Mouse (Mus musculus) bone marrow macrophage, adult 2 months (primary cell): Measurements from ENCODE around the gene Soat1. TPM values are rescaled to one million over a fixed set of nuclear protein-coding genes. Genes with fewer than 3 reads are reported as not detected.
A peak's percentile ranks its signal among the peaks of the same experiment; 100 is the strongest.

Source experiments
- H3K27ac ChIP-seq: 2 replicates; pipeline ENCODE4 v1.5.1; 2012; ENCODE audit warnings: low read depth, low read length; ENCODE audit not compliant: insufficient read depth
- H3K4me1 ChIP-seq: 2 replicates; pipeline ENCODE4 v1.6.1; 2012; ENCODE audit warnings: low read length; ENCODE audit not compliant: control insufficient read depth, insufficient read depth
- H3K4me3 ChIP-seq: 2 replicates; pipeline ENCODE4 v1.5.1; 2012; ENCODE audit warnings: mild to moderate bottlenecking, low read length, moderate library complexity; ENCODE audit not compliant: insufficient read depth
- CTCF ChIP-seq: IDR thresholded peaks from 2 replicates; pipeline ENCODE4 v1.5.1; 2012; ENCODE audit warnings: low read depth, mild to moderate bottlenecking, low read length, moderate library complexity
- POLR2A ChIP-seq: IDR thresholded peaks from 2 replicates; pipeline ENCODE4 v1.6.1; 2012; ENCODE audit warnings: mild to moderate bottlenecking, low read depth, low read length, borderline replicate concordance
- polyA plus RNA-seq: library from polyadenylated mRNA; stranded (reverse); fragments of >200 nt; gene quantifications from 2 replicates; pipeline ENCODE4 v1.2.4, GENCODE M21; 2012; ENCODE audit not compliant: missing spikeins, insufficient read depth, insufficient read length

Gene Soat1
- polyA plus RNA-seq, 1 experiment = 305 TPM

DNA sequence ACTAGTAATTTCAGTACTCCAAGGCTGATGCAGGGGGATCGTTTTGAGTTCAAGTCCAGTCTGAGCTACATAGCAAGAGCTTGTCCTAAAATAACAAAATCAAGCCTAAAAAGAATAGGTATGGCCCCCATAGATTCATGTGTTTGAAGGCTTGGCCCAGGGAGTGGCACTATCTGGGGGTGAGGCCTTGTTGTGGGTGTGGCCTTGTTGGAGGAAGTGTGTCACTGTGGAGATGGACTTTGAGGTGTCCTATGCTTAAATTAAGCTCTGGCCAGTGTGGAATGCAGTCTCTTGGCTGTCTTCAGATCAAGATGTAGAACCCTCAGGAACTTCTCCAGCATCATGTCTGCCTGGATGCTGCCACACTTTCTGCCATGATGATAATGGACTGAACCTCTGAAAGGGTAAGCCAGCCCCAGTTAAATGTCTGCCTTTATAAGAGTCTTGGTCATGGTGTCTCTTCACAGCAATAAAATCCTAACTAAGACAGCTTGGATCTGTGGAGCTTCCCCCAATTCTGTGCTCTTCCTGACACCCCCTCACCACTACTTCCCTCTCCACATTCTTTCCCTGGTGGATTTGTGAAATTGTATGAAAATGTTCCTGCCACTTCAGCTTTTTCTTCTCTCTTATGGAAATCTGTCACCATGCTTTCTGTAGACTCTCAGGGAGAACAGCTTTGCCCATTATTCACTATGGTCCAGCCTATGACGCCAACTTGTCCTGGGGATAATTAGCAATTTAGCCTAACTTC is 18.9 kb downstream of the Soat1 start:
- Histone ChIP-seq H3K4me1 (peaks cover 48% of the 10 kb centered on the region), H3K27ac (no peak overlapping the region), H3K4me3 (no peak overlapping the region)
- TF ChIP-seq POLR2A (no peak), CTCF (no peak)

DNA sequence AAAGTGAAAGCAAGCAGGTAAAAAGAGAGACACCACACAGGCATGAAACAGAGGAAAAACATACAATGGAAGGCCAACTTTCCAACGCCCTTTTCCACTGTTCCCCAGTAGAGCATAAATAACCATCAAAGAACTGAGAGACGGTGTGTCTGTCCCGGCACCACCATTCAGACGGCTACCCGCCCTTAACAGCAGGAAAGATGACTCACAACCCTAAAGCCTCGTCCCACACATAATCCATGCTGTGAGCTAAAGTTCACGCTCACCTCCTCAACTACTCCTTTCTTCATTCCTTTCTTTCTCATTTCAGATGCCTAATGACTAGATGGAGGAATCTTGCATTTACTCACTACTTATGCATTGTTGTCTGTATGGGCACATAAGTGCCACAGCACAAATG is 19.7 kb downstream of the Soat1 start:
- Histone ChIP-seq H3K4me3 (no peak overlapping the region), H3K4me1 (peaks cover 43% of the 10 kb centered on the region), H3K27ac (no peak overlapping the region)
- TF ChIP-seq CTCF = no peak
- TF ChIP-seq POLR2A = no peak

DNA sequence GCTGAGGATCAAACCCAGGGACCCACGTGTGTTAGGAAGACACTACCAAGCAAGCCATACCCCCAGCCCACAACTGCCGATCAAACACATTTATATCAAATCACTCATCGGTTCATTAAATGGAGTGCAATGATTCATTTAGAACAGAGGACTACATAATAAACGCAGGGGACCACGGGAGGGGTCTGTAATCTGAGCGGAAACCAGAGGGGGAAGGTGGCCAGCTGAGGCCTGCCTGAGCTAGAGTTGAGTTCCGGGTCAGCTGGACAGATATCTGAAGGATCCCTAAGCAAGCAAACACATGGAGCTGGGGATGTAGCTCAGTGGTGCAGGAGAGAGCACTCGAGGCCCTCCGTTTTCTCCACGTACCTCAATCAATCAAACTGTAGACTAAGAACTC is 20.3 kb downstream of the Soat1 start:
- no peak for TF ChIP-seq POLR2A
- no peak for TF ChIP-seq CTCF
- no peak overlapping the region for H3K27ac ChIP-seq
- H3K4me3 ChIP-seq = no peak overlapping the region
- H3K4me1 ChIP-seq = peaks cover 41% of the 10 kb centered on the region

DNA sequence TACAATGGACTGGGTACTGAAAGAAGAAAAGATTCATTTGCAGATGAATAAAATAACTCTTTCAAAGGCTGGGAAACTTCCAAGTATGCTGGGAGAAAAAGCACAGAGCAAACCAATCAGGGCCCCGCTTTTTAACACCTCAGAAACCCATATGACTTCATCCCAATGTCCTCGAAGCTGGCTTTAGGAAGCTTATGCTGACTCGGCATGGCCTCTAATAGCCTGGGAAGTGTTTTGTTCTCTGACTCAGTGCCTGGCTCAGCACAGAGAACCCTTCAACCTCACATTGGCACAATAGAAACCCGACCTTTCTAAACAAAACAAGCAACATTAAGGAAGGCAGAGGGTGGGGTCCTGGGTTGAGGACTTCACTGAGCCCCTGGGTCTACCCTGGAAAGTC is 23.7 kb downstream of the Soat1 start:
- TF ChIP-seq POLR2A (no peak), CTCF (no peak)
- H3K4me1 ChIP-seq = peaks cover 26% of the 10 kb centered on the region
- H3K4me3 ChIP-seq = no peak overlapping the region
- H3K27ac ChIP-seq = 0 out of 2 replicates have a peak overlapping the region, but pooled peaks have one; percentile 16

DNA sequence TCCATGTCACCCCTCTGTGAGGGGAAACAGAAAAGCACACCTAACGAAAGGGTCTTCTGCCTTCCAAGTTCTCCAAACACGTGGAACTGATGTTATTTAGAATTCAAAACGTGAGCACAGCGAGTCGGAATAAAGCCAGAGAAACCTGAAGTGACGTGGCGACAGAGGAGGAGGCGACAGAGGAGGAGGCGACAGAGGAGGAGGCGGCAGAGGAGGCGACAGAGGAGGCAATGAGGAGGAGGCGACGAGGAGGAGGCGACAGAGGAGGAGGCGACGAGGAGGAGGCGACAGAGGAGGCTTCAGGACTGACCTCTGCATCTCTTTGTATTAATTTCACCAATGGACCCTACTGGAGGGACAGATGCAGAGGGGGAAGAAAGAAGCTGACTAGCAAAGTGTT is 24.4 kb downstream of the Soat1 start:
- no peak for TF ChIP-seq POLR2A
- no peak for TF ChIP-seq CTCF

DNA sequence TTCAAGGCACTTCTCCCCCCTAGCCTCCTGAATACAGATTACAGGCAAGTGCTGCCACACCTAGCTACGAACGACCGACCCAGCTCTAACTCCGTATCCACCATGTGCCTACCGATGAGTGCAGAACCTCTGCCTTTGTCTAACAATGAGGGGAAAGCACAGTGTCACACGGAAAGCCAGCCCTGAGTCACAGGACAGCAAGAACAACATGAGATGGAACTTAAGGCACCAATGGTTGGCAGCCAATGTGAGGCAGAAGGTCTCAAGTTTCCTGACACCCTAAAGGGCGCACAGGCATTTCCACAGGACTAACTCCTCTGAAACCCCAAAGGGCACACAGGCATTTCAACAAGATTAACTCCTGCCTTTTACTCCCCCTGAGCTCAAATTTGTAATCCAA is 25.0 kb downstream of the Soat1 start:
- no peak overlapping the region for H3K4me3 ChIP-seq
- H3K4me1 ChIP-seq = peaks cover 14% of the 10 kb centered on the region
- TF ChIP-seq POLR2A (no peak), CTCF (no peak)
- no peak overlapping the region for H3K27ac ChIP-seq

More for the DNA sequence above, 24.4 kb downstream of the Soat1 start:
- Histone ChIP-seq H3K4me1 (peaks cover 20% of the 10 kb centered on the region), H3K27ac (no peak overlapping the region), H3K4me3 (no peak overlapping the region)

DNA sequence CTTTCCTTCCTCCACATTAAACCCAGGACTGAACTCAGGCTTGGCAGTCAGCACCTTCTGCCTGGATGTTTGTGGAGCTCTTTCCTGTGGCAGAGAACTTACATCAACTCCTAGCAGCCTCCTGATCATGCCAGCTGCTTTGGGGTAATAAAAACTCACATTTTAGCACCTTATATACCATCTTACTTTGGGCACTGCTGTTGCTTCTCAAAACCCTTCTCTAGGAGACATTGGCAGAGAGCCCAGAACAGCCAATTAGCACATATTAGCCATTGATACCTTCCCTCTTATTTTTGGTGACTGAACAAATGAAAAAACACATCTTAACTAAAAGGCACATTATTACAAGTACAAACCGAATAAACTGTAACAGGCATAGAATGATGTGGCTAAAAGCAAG is 29.1 kb downstream of the Soat1 start:
- H3K4me1 ChIP-seq = peaks cover 4% of the 10 kb centered on the region
- no peak overlapping the region for H3K27ac ChIP-seq

DNA sequence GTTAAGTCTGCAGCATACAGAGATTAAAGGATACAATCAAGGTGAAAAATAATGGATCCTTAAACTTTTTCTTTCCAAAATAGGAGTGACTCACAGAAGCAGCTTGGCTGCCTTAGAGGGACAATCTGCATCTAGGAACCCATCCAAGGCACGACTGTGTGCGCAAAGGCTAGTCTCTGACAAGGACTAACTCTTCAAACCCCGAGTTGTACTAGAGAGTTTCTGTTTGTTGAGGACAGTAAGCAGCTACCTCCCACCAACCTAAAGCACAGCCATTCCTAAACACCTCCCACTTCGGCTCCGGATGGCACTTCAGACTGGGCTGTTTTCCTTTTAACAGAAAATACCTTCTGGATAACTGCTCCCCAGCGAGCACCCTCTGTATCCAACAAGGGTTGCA is 31.4 kb downstream of the Soat1 start:
- Histone ChIP-seq H3K4me3 (no peak overlapping the region), H3K4me1 (peaks cover 20% of the 10 kb centered on the region), H3K27ac (no peak overlapping the region)
- no peak for TF ChIP-seq CTCF
- TF ChIP-seq POLR2A = no peak

More for the DNA sequence above, 29.1 kb downstream of the Soat1 start:
- no peak overlapping the region for H3K4me3 ChIP-seq
- no peak for TF ChIP-seq CTCF
- no peak for TF ChIP-seq POLR2A

DNA sequence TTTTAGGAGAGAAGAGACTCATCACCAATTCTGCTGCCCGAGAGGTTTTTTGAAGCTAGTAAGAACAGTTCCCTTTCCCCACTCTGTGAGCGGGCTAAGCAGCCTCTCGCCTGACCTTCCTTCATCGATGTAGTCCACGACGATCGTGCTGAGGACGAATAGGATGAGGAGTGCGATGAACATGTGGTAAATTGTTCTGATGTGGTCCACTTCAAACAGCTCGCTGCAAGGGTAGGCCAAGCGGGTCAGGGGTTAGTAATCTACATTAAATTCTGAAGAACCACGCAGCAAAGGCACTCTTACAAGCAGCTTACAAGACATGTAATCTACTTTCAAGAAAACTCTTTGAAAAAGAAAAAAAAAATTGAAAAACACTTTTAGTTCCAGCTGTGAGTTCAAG is 31.9 kb downstream of the Soat1 start:
- Histone ChIP-seq H3K4me3 (no peak overlapping the region), H3K4me1 (peaks cover 23% of the 10 kb centered on the region), H3K27ac (no peak overlapping the region)
- TF ChIP-seq POLR2A (no peak), CTCF (no peak)

DNA sequence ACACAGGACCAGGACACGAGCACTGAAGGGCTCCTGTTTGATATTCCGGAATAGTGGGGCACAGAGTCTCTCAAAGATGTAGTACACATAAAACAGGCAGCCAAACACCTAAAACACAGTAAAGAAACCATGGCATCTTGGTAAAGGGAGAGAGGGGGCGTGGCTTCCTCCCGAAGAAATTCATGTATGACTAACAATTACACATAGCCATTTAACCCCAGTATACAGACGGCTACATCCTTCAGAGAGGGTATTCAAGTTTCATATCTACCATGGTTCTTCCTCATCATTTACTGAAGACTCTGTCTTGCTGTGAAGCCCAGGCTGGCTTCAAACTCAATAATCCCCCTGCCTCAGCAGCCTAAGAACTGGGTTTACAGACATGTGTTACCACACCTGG is 36.4 kb downstream of the Soat1 start:
- TF ChIP-seq POLR2A = no peak
- TF ChIP-seq CTCF = no peak
- Histone ChIP-seq H3K4me3 (no peak overlapping the region), H3K27ac (peak overlapping the region; percentile 8), H3K4me1 (peaks cover 26% of the 10 kb centered on the region)
